Mouse (Mus musculus) spleen, adult 18-20 months (tissue): ENCODE measurements around the gene Pikfyve.

ENCODE experiments used
- DNase-seq, 2 experiments: peaks; one replicate each; pipeline ENCODE4 v3.0.0; 2022; ENCODE audit warnings: mixed read lengths in 2 of 2

Pikfyve gene

DNA sequence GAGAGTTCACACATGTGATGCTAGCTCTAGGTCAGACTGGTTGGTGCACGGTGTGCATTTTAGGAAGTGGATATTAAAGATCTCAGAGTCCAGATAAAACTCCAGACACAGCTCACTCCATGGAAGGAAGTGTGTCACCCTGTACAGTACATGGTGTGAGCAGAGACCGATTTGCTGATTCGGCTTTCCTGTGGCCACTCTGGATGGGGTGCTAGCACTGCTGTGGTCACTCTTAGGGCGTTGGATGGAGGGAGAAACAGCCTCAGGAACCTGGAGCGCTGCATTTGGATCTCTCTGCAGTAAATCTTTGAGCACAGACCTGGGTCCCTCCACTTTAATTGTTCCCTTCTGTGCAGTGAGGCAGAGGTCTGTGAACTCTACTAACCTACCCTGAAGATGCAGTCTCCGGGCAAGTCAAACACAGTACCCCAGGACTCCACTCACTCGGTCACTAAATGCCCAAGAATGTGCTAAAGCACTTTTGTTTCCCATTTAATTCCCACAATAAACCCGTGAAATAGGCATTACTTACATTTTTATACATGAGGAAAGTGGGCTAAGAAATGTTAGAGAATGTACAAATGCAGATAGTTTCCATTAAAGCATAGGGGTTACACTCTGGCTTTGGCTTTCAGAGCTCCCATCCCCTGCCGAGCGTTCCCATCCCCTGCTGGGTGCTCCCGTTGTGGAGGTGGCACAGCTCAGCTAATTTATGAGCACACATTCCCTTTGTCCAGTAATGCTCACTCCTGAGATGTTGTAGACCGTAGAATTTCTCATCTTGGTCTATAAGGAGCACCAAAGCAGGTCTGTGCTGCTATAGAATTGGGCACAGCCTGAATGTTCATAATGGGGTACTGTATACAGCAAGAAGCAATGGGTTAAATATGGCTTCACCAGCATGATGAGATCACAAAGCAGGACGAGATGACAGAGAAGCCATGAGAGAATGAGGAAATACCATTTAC lies 127.9 kb downstream of the Pikfyve start:
- DNase-seq: no peak

DNA sequence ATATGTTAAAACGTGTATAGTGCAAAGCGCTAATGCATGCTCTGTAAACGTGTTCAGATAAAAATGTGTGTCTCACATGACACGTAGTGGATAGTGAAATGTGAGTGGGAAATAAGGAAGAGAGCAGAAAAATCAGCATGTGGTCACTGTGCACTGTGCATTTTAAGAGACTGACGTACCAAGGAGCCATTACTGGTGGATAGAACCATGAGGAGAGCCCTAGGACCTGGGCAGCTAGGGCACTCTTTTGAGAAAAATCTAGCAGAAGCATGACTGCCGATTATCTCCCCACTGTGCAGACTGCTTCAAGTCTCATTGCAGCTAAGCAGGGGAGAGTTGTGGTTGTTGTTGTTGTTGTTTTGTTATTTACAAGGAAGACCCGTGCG lies 128.5 kb downstream of the Pikfyve start:
- DNase-seq: no peak
